Mouse (Mus musculus) ovary, adult 18-20 months (tissue): ENCODE data around the gene Garnl3.
"Not testable (repeated sequence)": the region's sequence is repeated elsewhere in the genome, so short reads cannot be mapped to it uniquely, and the experiment has no call there.

Experiments
- DNase-seq: peaks from one replicate; pipeline ENCODE4 v3.0.0; 2022; ENCODE audit warnings: low spot score, mixed read lengths

Garnl3 gene

DNA sequence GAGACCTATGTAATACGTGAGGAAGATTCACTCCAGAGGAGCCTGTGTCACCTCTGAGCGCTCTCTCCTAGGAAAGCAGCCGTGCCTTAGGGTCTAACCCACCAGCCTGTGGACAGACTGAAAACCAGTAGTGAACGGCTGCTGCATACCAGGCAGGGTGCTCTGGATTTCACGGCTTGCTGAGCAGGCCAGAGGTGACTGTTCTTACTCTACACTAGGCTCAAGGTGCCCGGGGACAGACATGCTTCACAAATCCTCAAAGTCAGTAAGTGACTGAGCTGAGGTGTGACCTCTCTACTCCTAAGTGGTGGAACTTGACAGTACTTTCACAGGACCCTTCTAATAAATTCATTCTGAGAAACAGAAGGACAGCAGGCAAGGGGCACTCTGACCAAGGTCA is 108.6 kb downstream of the Garnl3 start:
- DNase-seq, result no peak

DNA sequence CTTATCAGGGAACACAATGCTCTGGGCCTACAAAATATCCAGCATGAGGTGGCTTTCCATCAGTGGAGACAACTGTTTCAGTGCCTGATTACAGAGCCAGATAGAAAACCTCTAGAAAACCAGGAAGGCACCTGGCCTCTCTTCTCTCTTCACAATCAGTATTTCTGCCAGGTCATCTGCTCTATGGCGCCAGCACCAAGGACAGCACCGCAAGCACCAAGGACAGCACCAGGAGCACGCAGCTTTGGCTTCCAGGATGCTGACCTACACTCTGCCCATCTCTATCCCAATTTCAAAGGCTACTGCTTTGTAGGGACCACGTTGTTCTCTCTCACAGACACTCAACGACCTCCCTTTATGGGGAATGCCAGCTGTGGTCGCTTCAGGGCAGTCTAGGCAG is 113.4 kb downstream of the Garnl3 start:
- no peak for DNase-seq

DNA sequence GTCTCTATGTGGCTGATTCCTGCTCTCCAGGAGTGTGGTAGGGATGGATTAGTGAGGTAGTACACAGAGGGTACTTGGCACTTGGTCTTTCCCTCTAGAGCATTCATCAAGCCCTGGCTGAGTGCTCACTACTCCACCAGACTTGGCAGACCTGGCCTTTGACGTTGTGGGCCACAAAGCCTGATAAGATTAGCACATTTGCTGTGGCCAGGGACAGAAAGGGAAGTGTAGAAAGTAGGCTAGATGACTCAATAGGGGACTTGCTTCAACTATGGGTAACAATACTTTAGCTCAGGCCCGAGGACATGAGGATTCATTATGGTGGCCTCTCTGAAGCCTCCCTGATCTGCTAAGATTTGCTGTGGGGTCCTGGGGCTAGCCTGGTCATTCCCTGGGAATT is 114.3 kb downstream of the Garnl3 start:
- no peak for DNase-seq

DNA sequence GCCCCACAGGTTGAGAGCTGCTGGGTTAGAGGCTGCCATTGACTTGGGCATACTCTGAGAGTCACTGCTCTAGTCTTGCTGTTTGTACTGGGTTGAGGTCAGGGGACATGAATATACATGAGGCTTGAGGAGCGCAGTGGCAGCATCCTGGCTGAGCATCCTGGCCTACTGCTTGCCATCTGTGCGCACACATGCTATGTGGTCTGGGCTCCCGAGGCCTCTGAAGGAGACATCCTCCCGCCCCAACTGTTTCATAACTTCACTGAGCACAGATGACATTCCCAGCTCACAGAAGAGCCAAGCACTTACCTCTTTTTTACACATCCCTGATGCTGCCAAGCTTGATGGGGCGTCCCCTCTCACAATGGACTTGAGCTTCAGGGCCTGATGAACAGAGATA is 116.6 kb downstream of the Garnl3 start:
- DNase-seq, result no peak

DNA sequence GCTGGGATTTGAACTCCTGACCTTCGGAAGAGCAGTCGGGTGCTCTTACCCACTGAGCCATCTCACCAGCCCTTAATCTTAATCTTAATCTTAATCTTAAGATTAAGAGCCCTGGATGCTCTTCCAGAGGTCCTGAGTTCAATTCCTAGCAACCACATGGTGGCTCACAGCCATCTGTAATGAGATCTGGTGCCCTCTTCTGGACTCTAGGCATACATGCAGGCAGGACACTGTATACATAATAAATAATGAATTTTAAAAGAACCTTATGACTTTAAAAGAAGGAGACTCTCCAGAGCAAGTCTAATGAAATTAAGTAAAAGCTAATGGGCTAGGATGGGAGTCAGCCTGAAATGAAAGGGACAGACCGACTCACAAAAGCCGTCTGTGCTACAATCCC is 122.4 kb downstream of the Garnl3 start:
- DNase-seq, result not testable (repeated sequence)

DNA sequence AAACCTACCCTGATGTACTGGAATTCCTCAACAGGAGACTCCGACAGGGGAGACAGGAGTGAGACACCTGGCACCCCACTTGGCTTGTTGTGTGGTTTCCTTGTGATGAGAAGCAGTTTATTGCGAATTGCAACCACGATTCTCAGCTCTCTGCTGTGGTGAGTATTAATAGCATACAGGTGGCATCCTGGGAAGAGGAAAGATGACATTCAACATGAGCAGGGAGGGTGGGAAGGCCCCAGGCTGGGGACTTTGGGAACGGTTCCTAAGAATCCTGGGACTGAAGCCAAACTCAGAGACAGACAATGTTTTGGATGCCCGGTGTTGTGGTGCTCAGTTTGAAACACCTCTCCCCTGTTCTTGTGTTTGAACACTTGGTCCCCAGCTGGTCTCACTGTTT is 126.4 kb downstream of the Garnl3 start:
- no peak for DNase-seq

DNA sequence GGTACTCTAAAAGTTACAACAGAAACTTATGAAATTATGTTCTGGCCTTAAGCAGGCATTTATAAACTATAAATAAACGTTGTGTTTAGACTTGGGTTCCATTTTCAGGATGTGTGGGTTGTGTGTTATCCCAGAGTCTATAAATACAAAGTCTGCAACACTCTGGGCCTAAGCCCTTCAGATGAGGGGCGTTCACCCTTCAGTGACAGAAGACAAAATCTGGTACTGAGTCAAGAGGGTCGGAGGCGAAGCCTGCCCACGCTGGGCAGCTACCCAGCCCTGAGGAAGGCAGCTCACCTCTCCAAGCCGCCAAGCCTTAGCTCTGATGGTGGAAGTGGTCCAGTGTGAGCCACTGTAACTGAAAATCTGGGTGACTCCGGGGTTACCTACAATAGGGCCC is 129.3 kb downstream of the Garnl3 start:
- no peak for DNase-seq

DNA sequence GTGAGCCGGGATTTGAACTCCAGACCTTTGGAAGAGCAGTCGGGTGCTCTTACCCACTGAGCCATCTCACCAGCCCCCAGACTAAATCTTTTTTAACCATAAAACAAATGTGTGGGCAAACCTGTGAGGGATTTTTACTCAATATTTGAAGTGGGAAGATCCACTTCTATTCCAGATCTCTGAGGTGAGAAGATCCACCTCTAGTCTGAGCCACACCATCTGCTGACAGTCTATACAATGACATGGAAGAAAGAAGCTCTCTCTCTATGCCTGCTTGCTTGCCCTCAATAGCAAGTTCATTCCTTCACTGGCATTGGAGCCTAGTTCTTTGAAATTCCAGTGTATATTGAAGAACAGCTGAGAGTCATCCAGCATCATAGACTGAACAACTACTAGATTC is 131.7 kb downstream of the Garnl3 start:
- no peak for DNase-seq

DNA sequence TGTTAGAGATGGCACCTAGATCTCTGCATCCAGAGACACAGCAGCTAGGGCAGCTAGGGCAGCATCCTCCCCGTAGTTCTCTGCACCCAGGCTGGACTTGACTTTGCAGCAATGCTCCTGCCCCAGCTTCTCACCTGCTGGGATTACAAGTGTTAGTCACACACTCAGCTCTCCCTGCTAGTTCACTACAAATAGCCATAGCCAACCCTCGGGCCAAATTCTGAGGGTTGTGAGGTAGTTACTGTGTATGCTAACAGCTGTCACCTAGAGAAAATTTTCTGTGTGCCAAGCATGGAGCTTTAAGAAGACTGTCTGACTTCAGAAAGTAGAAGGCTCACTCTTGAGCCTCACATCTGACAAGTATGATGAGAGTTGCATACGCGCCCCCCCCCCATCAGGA is 133.7 kb downstream of the Garnl3 start:
- DNase-seq, result no peak

DNA sequence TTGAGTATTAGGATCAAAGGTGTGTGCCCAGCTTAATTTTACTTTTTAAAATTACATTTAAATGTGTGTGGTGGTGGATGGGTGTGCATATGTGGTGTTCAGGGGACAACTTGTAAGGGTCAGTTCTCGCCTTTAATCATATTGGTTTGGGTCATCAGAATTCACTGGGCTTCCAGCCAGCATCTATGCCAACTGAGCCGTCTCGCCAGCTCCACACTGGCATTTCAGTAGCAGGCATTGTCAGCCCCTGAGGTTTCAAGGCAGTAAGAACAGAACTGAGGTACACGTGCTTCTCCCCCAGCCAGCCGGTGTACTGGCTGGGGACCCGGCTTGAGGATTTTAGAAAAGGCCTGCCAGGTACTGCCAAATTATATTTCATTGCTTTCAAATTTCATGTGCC is 134.4 kb downstream of the Garnl3 start:
- no peak for DNase-seq

DNA sequence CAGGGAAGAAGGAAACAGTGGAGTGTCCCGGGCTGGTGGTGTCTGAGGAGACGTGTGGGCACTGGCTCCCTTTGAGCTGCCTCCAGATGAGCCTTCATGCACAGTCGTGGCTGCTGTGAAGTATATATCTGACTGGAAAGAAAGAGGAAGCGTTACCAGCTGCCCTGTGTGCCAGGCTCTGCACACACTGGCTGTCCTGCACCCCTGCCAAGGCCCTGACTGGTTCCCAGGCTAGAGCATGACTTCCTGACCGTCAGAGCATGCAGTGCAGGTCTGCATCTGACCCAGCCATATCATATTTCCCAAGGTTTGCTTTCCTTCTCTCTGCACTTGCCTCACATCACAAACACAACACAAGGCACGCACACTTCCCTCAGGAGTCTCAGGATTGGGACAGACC is 139.3 kb downstream of the Garnl3 start:
- no peak for DNase-seq

DNA sequence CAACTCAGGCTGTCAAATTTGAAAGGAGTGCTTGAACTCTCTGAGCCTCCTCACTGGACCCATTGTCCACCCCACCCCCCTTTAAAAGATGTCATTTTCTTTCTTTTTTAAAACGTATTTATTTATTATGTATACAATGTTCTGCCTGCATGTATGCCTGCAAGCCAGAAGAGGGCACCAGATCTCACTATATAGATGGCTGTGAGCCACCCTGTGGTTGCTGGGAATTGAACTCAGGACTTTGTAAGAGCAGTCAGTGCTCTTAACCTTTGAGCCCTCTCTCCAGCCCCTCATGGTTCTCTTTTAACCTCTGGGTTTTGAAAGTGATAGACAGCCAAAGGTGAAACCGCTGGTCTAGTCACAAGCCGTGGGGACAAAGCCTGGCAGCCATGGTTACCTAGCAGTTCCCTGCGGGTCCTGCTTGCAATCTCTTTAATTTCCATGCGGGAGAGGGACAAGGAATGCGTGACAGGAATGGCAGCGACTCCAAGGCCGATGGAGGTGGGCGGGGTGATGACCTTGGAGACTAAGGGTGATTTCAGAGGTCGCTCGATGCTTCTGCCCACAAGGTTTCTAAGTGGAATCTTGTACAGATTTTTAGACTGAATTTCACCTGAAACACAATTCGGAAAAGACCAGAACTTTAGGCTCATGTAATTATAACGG is 141.2 kb downstream of the Garnl3 start:
- no peak for DNase-seq

DNA sequence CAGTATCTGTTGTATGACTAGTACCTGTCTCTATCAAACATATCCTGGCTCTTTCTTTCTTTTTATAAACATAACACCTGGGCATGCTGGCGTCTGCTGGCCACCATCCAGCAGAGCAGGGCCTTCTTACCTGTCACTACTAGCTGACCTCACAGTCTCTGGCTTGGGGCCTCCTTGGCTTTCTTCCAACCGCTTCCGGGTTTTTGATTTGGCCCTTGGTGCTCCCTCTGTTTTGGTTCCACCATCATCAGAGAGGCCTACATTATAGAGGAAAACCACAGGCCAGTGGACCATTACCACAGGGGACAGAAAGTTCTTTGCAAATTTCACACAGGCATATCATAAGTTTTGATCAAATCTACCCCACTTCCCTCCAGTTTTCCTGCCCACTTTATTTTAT is 142.1 kb downstream of the Garnl3 start:
- DNase-seq, result no peak

DNA sequence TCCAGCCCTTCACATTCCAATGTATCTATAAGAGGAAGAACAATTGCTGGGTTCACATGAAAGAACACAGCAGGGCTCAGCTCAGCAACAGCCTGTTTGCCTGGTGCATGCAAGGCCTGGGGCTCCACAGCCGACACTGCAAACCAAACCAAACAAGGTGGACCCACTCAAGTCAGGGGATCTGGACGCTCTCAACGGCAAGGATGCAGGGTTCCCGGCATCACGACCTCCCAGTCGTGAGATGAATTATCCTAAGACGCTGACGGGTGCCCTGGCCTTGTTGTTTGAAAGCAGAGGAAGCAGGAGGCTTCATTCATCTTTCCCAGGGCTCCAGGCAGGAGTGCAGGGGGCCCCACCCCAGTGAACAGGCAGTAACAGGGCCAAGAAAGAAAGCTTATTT is 145.6 kb downstream of the Garnl3 start:
- no peak for DNase-seq

DNA sequence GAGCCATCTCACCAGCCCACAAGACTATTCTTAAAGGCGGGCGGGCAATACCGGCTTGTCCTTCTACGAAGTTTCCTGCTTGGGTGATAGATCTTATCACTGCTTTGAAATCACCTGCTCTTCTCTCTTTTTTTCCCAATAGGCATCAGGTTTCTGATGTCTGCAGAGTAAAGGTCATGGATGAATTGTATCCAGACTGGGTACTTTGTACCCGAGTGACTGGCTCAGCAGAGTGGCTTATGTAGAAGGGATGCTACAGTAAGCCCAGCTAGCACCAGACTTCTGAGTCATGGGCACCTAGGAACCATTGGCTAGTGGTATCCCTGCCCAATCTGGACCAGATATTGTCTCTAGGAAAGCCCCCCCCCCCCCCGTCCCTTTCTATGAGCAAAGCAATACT is 147.8 kb downstream of the Garnl3 start:
- DNase-seq, result no peak

DNA sequence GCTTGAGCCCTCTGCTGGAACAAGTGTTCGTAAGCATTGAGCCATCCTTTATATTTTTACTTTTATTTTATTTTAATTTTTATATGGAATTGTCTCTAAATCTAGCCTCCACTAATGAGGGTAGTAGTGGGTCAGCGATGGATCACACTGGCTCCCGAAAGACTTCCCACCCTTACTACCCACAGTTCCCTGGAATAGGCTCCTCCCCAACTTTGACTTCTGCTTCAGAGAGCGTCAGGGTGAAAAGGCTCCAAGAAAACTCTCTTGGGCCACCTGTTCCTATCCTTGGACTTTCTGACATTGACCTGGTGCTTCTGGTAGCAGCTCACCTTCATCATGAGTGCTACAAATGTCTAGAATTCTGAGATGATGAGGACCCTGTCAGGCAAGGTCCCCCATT is 148.8 kb downstream of the Garnl3 start:
- DNase-seq, result no peak

DNA sequence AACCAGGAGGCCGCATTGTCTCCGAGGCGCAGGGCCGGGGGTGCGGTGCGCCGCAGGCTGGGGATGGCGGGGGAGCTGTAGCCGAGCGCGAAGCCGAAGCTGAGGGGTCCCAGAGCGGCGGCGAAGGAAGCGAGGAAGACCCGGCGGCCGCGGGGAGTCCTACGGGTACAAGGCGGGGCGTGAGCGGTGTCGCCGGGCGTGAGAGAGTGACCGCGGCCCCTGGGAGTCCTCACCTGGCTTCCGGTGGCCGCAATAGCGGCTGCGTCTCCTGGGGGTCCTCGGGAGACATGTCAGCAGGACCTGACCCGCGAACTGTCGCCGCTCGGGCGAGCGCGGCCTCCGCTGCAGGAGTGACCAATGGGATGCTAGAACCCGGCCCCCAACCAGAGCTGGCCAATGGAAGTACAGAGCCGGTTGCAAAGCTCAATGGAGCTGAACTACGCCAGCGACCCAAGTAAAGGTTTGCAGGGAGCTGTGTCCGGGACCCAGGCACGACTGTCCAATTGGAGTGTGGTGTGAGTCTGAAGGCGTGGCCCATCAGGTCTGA is 149.7 kb downstream of the Garnl3 start, which contains the start of gene Slc2a8:
Gene Slc2a8 (minus strand): TSS at position 359 of the 547 bp plus-strand sequence.
- DNase-seq, result peak; percentile 90

DNA sequence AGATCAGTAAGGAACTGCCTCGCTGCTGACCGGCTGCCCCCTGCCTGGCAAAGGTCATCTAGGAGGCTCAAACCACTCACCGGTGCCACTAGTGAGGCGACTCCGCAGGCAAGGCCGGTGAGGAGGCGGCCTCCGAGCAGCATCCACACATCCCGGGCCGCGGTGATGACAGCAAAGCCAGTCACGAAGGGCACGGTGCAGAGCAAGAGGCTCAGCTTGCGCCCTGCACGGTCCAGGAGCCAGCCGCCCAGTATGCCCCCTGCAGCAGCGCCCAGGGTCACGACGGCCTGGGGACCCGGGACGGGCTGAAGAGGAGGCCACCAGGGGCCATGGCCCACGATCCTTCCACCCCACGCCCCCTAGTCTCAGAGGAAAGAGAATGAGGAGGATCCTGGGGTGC is 150.2 kb downstream of the Garnl3 start:
- no peak for DNase-seq

DNA sequence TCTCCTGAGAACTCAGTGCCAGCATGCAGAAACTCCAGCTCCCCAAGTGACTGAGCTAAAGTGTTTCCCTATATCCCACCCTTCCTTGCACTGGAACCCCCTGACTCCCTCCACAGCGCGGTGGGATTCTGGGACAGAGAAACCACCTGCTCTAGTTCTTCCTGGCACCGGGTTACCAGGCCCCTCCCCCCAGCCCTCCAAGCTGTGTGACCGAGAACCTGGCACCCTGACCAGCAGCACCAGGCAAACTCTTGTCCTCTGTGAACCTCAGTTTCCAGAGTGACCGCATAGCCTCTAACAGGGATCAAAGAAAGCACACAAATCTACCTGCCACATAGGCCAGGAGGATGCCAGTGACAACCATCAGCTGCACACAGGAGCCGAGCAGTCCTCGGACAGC is 151.8 kb downstream of the Garnl3 start:
- no peak for DNase-seq

DNA sequence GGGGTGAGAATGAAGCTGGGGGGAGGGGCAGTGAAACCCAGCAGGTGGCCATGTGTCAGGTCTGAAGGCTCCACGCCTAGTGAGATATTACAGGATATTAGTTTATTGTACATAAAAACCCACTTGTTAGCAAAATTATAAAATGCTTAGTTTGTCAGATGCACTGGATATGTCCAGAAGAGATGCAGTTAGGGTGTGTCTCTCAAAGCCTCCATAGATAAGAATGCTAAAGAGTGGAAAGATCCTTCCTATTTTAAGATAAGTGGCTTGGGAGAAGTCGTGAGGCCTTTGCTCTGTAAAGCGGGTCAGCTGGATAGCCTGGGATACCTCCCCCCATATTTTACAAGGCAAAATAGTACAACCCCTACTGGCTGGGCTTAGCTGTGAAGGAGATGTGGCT is 152.8 kb downstream of the Garnl3 start:
- DNase-seq, result no peak

DNA sequence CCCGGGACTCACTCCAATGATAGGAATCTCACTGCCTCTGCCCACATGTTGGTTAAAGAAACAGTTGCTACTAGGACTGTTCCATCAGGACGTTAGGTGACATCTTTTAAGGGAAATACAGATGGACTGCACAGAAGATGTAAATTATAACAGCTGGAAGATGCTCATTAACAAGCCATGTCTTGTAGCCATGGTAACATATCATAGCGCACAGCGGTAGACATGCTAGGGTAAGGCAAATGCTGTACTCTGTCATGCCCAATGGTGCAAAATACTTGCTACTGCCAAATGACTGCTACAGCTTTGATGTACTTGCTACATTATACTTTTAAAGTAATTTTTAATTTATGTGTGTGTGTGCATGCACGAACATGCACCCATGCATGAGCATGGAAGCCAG is 154.3 kb downstream of the Garnl3 start:
- DNase-seq, result no peak

DNA sequence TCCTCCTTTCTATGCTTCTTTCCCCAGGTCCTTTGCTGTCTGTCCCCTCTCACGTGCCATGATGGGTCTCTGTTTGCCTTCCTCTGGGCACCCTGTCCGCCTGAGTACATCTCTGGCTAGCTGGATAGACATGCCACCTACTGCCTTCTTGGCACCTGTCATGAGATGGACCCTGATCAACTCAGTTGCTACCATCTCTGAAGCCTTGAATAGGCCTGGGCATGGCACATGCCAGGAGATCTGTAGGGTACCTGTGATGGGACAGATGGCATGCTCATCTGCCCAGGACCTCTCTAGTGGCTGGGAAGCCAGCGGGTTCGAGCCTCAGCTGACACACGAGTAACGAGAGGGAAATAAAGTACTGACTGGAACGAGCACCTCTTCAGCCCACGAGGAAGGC is 157.2 kb downstream of the Garnl3 start:
- DNase-seq, result no peak

DNA sequence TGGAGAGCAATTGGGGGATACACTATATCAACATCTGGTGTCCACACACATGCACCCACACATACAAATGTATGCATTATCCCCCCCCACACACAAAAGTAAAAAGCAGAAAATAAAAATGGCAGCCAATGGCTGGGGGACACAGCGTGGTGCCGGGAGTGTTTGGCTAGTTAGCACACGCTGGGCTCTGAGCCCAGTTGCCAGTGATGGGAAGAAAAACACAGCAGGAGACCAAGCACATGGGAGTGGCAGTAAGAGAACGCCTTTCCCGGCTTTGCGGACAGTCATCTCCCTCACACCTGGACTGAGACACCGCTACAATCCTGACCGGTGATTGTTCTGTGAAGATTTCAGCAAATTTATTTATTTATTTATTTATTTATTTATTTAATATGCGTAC is 160.2 kb downstream of the Garnl3 start:
- no peak for DNase-seq

DNA sequence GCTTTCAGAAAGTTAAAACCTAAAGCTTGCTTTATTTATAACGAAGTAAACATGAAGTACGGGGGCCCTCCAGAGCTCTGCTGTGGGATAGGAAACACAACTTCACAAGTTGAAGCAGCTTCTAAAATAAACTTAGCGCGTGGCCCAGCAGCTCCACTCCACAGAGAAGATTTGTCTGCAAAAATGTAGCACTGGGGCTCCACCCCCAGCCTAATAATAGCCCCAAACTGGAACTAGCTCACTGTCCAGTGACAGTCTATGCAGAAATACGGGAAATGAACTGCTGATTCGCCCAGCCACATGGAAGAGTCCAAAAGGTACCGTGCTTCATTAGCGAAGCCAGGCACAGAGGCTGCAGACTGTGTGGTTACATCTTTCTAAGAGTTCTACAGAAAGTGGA is 162.1 kb downstream of the Garnl3 start:
- DNase-seq, result no peak
